Mouse (Mus musculus) small intestine, adult 2 months (tissue): ENCODE measurements at regions not wholly inside any gene's neighbourhood (a gene's known extent, or its start where the extent isn't known, plus 50 kb on each side); places are given as distances from the start of the nearest gene placed in this dataset.

ENCODE experiments used
- CTCF ChIP-seq: fragments of 200-500 bp; IDR thresholded peaks from 2 replicates; pipeline ENCODE4 v1.5.1; 2012; ENCODE audit warnings: low read depth, mild to moderate bottlenecking, control low read depth, inconsistent platforms, low read length, moderate library complexity, mixed read lengths; ENCODE audit not compliant: insufficient replicate concordance, insufficient read length; ENCODE audit errors: extremely low read depth
- POLR2A ChIP-seq: fragments of 200-500 bp; IDR thresholded peaks from 2 replicates; pipeline ENCODE4 v1.6.1; 2012; ENCODE audit warnings: low read depth, mild to moderate bottlenecking, control low read depth, inconsistent platforms, low read length, moderate library complexity

- TF ChIP-seq CTCF = no peak
- no peak for TF ChIP-seq POLR2A
Measured at GRCm38 (mm10) chr13:29108214-29108613, 154.7 kb upstream of the Sox4 start.
